Mouse (Mus musculus): ENCODE results near the gene Fgfrl1. TPM values are rescaled to one million over a fixed set of nuclear protein-coding genes. Genes with fewer than 3 reads are reported as not detected.

Gene Fgfrl1
- polyA plus RNA-seq (2012; ENCODE audit: insufficient read depth, insufficient read length, missing spikeins), result 68.8 and 70.5 TPM in 2 replicates

- peaks cover 13% of the 10 kb centered on the region for H3K4me1 ChIP-seq (ENCODE audit: control insufficient read depth, insufficient read depth, insufficient read length, low read length)
- no peak within 1 kb of the TSS for H3K27ac ChIP-seq (replicated peaks; ENCODE audit: low read depth, low read length)
- H3K4me3 ChIP-seq (ENCODE audit: insufficient read depth, low read depth, low read length), result peak within 1 kb of the TSS; percentile 55
Observed at GRCm38 (mm10) chr5:108692271-108692670, at the start of gene Fgfrl1. Gene Fgfrl1, plus strand, starts transcription at chr5:108692382.

- Histone ChIP-seq H3K4me3 (ENCODE audit: insufficient read depth, low read depth, low read length) (no peak overlapping the region), H3K27ac (replicated peaks; ENCODE audit: low read depth, low read length) (no peak overlapping the region), H3K4me1 (ENCODE audit: control insufficient read depth, insufficient read depth, insufficient read length, low read length) (no peaks in the 10 kb centered on the region)
Observed at GRCm38 (mm10) chr5:108643674-108644073, 48.5 kb upstream of the Fgfrl1 start.

- no peak overlapping the region for H3K27ac ChIP-seq (replicated peaks; ENCODE audit: low read depth, low read length)
- H3K4me3 ChIP-seq (ENCODE audit: insufficient read depth, low read depth, low read length), result no peak overlapping the region
- no peaks in the 10 kb centered on the region for H3K4me1 ChIP-seq (ENCODE audit: control insufficient read depth, insufficient read depth, insufficient read length, low read length)
Observed at GRCm38 (mm10) chr5:108645651-108646342, 46.4 kb upstream of the Fgfrl1 start.

GRCm38 (mm10) chr5:108646343-108646660 lies 45.9 kb upstream of the Fgfrl1 start:
- no peak overlapping the region for H3K27ac ChIP-seq (replicated peaks; ENCODE audit: low read depth, low read length)
- H3K4me1 ChIP-seq (ENCODE audit: control insufficient read depth, insufficient read depth, insufficient read length, low read length), result no peaks in the 10 kb centered on the region
- no peak overlapping the region for H3K4me3 ChIP-seq (ENCODE audit: insufficient read depth, low read depth, low read length)

GRCm38 (mm10) chr5:108647311-108647710 lies 44.9 kb upstream of the Fgfrl1 start:
- no peaks in the 10 kb centered on the region for H3K4me1 ChIP-seq (ENCODE audit: control insufficient read depth, insufficient read depth, insufficient read length, low read length)
- no peak overlapping the region for H3K4me3 ChIP-seq (ENCODE audit: insufficient read depth, low read depth, low read length)
- H3K27ac ChIP-seq (replicated peaks; ENCODE audit: low read depth, low read length), result no peak overlapping the region

- Histone ChIP-seq H3K4me1 (ENCODE audit: control insufficient read depth, insufficient read depth, insufficient read length, low read length) (no peaks in the 10 kb centered on the region), H3K4me3 (ENCODE audit: insufficient read depth, low read depth, low read length) (no peak overlapping the region)
Observed at GRCm38 (mm10) chr5:108647820-108648465, 44.2 kb upstream of the Fgfrl1 start.

GRCm38 (mm10) chr5:108648937-108649576 lies 43.1 kb upstream of the Fgfrl1 start:
- H3K27ac ChIP-seq (replicated peaks; ENCODE audit: low read depth, low read length), result no peak overlapping the region
- H3K4me1 ChIP-seq (ENCODE audit: control insufficient read depth, insufficient read depth, insufficient read length, low read length), result no peaks in the 10 kb centered on the region
- no peak overlapping the region for H3K4me3 ChIP-seq (ENCODE audit: insufficient read depth, low read depth, low read length)

More at GRCm38 (mm10) chr5:108647820-108648465, 44.2 kb upstream of the Fgfrl1 start:
- no peak overlapping the region for H3K27ac ChIP-seq (replicated peaks; ENCODE audit: low read depth, low read length)

- Histone ChIP-seq H3K4me1 (ENCODE audit: control insufficient read depth, insufficient read depth, insufficient read length, low read length) (no peaks in the 10 kb centered on the region), H3K4me3 (ENCODE audit: insufficient read depth, low read depth, low read length) (no peak overlapping the region), H3K27ac (replicated peaks; ENCODE audit: low read depth, low read length) (no peak overlapping the region)
Observed at GRCm38 (mm10) chr5:108650341-108650740, 41.8 kb upstream of the Fgfrl1 start.

GRCm38 (mm10) chr5:108651136-108651720 lies 41.0 kb upstream of the Fgfrl1 start:
- Histone ChIP-seq H3K4me3 (ENCODE audit: insufficient read depth, low read depth, low read length) (no peak overlapping the region), H3K4me1 (ENCODE audit: control insufficient read depth, insufficient read depth, insufficient read length, low read length) (no peaks in the 10 kb centered on the region), H3K27ac (replicated peaks; ENCODE audit: low read depth, low read length) (no peak overlapping the region)

- Histone ChIP-seq H3K4me3 (ENCODE audit: insufficient read depth, low read depth, low read length) (no peak overlapping the region), H3K27ac (replicated peaks; ENCODE audit: low read depth, low read length) (no peak overlapping the region), H3K4me1 (ENCODE audit: control insufficient read depth, insufficient read depth, insufficient read length, low read length) (no peaks in the 10 kb centered on the region)
Observed at GRCm38 (mm10) chr5:108651823-108652222, 40.4 kb upstream of the Fgfrl1 start.

GRCm38 (mm10) chr5:108653341-108653740 lies 38.8 kb upstream of the Fgfrl1 start:
- Histone ChIP-seq H3K4me3 (ENCODE audit: insufficient read depth, low read depth, low read length) (no peak overlapping the region), H3K4me1 (ENCODE audit: control insufficient read depth, insufficient read depth, insufficient read length, low read length) (no peaks in the 10 kb centered on the region), H3K27ac (replicated peaks; ENCODE audit: low read depth, low read length) (no peak overlapping the region)

- Histone ChIP-seq H3K4me3 (ENCODE audit: insufficient read depth, low read depth, low read length) (no peak overlapping the region), H3K27ac (replicated peaks; ENCODE audit: low read depth, low read length) (no peak overlapping the region), H3K4me1 (ENCODE audit: control insufficient read depth, insufficient read depth, insufficient read length, low read length) (0 out of 2 replicates have a peak, but pooled peaks cover under 1% of the 10 kb centered on the region)
Observed at GRCm38 (mm10) chr5:108654444-108654990, 37.7 kb upstream of the Fgfrl1 start.

- Histone ChIP-seq H3K27ac (replicated peaks; ENCODE audit: low read depth, low read length) (no peak overlapping the region), H3K4me1 (ENCODE audit: control insufficient read depth, insufficient read depth, insufficient read length, low read length) (peaks cover 5% of the 10 kb centered on the region), H3K4me3 (ENCODE audit: insufficient read depth, low read depth, low read length) (no peak overlapping the region)
Observed at GRCm38 (mm10) chr5:108655381-108655780, 36.8 kb upstream of the Fgfrl1 start.

GRCm38 (mm10) chr5:108655891-108656650 lies 36.1 kb upstream of the Fgfrl1 start:
- H3K4me3 ChIP-seq (ENCODE audit: insufficient read depth, low read depth, low read length), result no peak overlapping the region
- peaks cover 5% of the 10 kb centered on the region for H3K4me1 ChIP-seq (ENCODE audit: control insufficient read depth, insufficient read depth, insufficient read length, low read length)
- H3K27ac ChIP-seq (replicated peaks; ENCODE audit: low read depth, low read length), result no peak overlapping the region
